In genomic region chr19:55523340-55523739, GRCm38 (mm10) we compare ENCODE assay signal across 23 mouse cellular contexts.
DNase-seq lines count a peak whose midpoint lies in the region; ATAC-seq lines count a peak whose summit lies in the region.
"Had no signal": no experiment of that assay in that cellular context is flagged by ENCODE, and none has a peak within 500 bp of the region (broad histone marks: within the 10 kb centered on the region; RNA-seq: fewer than 3 reads in every experiment).

No protein-coding gene starts in this region.

- peak; percentile 50 to 64 for DNase-seq in layer of hippocampus, adult 18-20 months (ENCODE audit: low spot score in 2 of 2)
- no peak for DNase-seq in layer of hippocampus, postnatal 25 days (ENCODE audit: extremely low spot score in 1 of 2, low spot score in 1 of 2)
- peak; percentile 82 for DNase-seq in right cerebral cortex, adult 18-20 months
- no peak for DNase-seq in right cerebral cortex, postnatal 4 days
- DNase-seq in left cerebral cortex, postnatal 36 days (ENCODE audit: low spot score in 2 of 2), result peak; percentile 72 to 76
- peak; percentile 56 for DNase-seq in telencephalon, adult 2 months (ENCODE audit: low read depth, low spot score)
- no peak for DNase-seq in hindbrain, embryonic 10.5 days (ENCODE audit: low spot score)
- DNase-seq: adrenal gland, postnatal 25 days; B cell, adult 2 months; cerebellum, adult 11-12 months; cerebellum, postnatal 25 days; gastrocnemius, postnatal 14 days; heart, postnatal 10 days; spleen, adult 18-20 months; thymus, adult 18-20 months; thymus, postnatal 4 days had no signal

- intact Hi-C loops in left cerebral cortex, postnatal 36 days (cut with DNase I), result no loop called here

- no peak overlapping the region for H3K4me2 ChIP-seq in forebrain, embryonic 16.5 days (ENCODE audit: low read length)
- H3K4me2 ChIP-seq: embryonic facial prominence, embryonic 15.5 days; hindbrain, embryonic 13.5 days; liver, embryonic 15.5 days; midbrain, embryonic 12.5 days had no signal

- no peaks in the 10 kb centered on the region for H3K9me3 ChIP-seq in hindbrain, embryonic 10.5 days
- no peaks in the 10 kb centered on the region for H3K9me3 ChIP-seq in forebrain, embryonic 16.5 days (ENCODE audit: control insufficient read depth, low read length)
- H3K9me3 ChIP-seq: embryonic facial prominence, embryonic 15.5 days; forebrain, embryonic 10.5 days; hindbrain, embryonic 13.5 days; liver, embryonic 15.5 days; midbrain, embryonic 12.5 days had no signal

- H3K9ac ChIP-seq in forebrain, embryonic 16.5 days (replicated peaks; ENCODE audit: low read depth, low read length), result no peak overlapping the region
- H3K9ac ChIP-seq: embryonic facial prominence, embryonic 15.5 days; hindbrain, embryonic 13.5 days; liver, embryonic 15.5 days; midbrain, embryonic 12.5 days had no signal

- no peak for ATAC-seq in forebrain, embryonic 16.5 days
- ATAC-seq: lung, postnatal 0 days had no signal

- H3K27me3 ChIP-seq in hindbrain, embryonic 10.5 days (ENCODE audit: insufficient read depth, poor library complexity, severe bottlenecking), result no peaks in the 10 kb centered on the region
- H3K27me3 ChIP-seq in forebrain, embryonic 16.5 days (replicated peaks; ENCODE audit: control insufficient read depth, insufficient read depth, low read length), result no peaks in the 10 kb centered on the region
- H3K27me3 ChIP-seq: embryonic facial prominence, embryonic 15.5 days; liver, embryonic 15.5 days; midbrain, embryonic 12.5 days had no signal

- WGBS in hindbrain, embryonic 10.5 days, result 67% methylated on average over 9 of the region's 9 CpGs
- WGBS in forebrain, embryonic 16.5 days, result 87% methylated on average over 9 of the region's 9 CpGs

- no peaks in the 10 kb centered on the region for H3K36me3 ChIP-seq in hindbrain, embryonic 10.5 days
- no peaks in the 10 kb centered on the region for H3K36me3 ChIP-seq in forebrain, embryonic 16.5 days (ENCODE audit: control insufficient read depth, insufficient read depth)
- H3K36me3 ChIP-seq: embryonic facial prominence, embryonic 15.5 days; forebrain, embryonic 10.5 days; hindbrain, embryonic 13.5 days; liver, embryonic 15.5 days; midbrain, embryonic 12.5 days had no signal

- no peak overlapping the region for H3K27ac ChIP-seq in hindbrain, embryonic 10.5 days
- no peak overlapping the region for H3K27ac ChIP-seq in forebrain, embryonic 16.5 days (ENCODE audit: low read length)
- H3K27ac ChIP-seq: embryonic facial prominence, embryonic 15.5 days; forebrain, embryonic 10.5 days; hindbrain, embryonic 13.5 days; liver, embryonic 15.5 days; midbrain, embryonic 12.5 days had no signal

- H3K4me1 ChIP-seq in hindbrain, embryonic 10.5 days (replicated peaks), result peaks cover 12% of the 10 kb centered on the region; the same call in 1 of the 2 replicates
- no peaks in the 10 kb centered on the region for H3K4me1 ChIP-seq in forebrain, embryonic 16.5 days (replicated peaks; ENCODE audit: control insufficient read depth, insufficient read depth, low read length)
- H3K4me1 ChIP-seq: midbrain, embryonic 12.5 days had no signal

- H3K4me3 ChIP-seq in hindbrain, embryonic 10.5 days, result no peak overlapping the region
- no peak overlapping the region for H3K4me3 ChIP-seq in forebrain, embryonic 16.5 days (replicated peaks; ENCODE audit: low read length)
- H3K4me3 ChIP-seq: embryonic facial prominence, embryonic 15.5 days; forebrain, embryonic 10.5 days; hindbrain, embryonic 13.5 days; liver, embryonic 15.5 days; midbrain, embryonic 12.5 days had no signal

Comparison
In these comparisons a context has a peak if more than half of its experiments do, and no peak if none do; other contexts are left out.
1. DNase-seq: peak in layer of hippocampus, adult 18-20 months (2 of 2), right cerebral cortex, adult 18-20 months (single experiment), left cerebral cortex, postnatal 36 days (2 of 2) and telencephalon, adult 2 months (single experiment); none in layer of hippocampus, postnatal 25 days (0 of 2), right cerebral cortex, postnatal 4 days (single experiment) and hindbrain, embryonic 10.5 days (single experiment).